Mouse (Mus musculus) spleen, adult 2 months (tissue): ENCODE data around the gene Lhx4.

Experiments
- CTCF ChIP-seq: fragments of 200-500 bp; IDR thresholded peaks from 2 replicates; pipeline ENCODE4 v1.5.1; 2011; ENCODE audit warnings: mild to moderate bottlenecking, inconsistent platforms; ENCODE audit not compliant: insufficient read depth, insufficient read length, insufficient replicate concordance; ENCODE audit errors: extremely low read depth
- POLR2A ChIP-seq: fragments of 200-500 bp; IDR thresholded peaks from 2 replicates; pipeline ENCODE4 v1.6.1; 2011; ENCODE audit warnings: low read depth, low read length, inconsistent platforms

DNA sequence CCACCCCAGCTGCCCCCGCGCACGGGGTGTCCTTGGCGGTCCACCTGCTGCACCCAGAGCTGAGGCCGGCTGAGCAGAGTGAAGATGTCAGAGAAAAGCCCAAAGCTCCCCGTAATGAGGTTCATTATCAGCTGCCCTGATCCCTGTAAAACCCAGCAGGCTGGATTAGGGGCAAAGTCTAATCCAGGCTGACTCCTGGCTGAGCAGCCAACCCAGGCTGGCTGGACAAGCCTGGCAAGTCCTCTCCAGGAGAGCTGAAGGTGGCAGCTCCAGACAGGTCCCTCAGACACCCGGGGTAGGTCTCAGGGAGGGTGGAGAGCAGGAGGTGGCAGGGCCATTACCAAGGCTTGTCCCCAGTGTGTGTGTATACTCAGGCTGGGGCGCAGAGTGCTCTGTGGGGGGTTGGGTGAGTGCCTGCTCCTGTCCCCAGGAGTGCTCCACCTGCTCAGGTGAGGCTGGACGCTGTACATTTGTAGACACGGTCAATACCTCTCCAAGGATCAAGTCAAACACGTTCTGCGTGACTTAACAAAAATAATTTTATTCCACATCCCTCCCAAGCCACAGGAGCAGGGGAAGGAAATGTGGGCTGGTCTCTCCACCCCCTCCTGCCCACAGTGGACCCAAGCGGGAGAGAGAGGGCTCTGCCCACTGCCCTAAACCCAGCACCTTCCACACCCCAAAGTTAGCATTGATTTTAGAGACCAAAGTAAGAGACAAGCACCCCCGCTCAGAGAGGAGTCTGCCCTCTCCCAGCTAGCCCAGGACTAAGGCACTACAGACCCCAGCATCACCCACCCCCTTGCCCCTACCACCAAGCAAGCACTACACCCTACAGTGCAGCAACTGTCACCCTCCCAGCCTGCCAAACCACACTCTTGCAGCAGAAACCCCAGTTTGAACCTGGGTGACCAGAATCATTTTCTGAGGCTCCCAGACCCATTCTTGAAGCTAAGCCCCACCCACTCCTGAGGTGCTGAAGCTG lies 26.4 kb upstream of the Lhx4 start:
- no peak for TF ChIP-seq CTCF
- TF ChIP-seq POLR2A, result no peak
